Mouse (Mus musculus): ENCODE data around the gene Lyrm1. TPM values are rescaled to one million over a fixed set of nuclear protein-coding genes. Genes with fewer than 3 reads are reported as not detected.

Gene Lyrm1
- total and polyA plus RNA-seq, 3 experiments: 4.6 to 10.9 (median 7.9) TPM

DNA sequence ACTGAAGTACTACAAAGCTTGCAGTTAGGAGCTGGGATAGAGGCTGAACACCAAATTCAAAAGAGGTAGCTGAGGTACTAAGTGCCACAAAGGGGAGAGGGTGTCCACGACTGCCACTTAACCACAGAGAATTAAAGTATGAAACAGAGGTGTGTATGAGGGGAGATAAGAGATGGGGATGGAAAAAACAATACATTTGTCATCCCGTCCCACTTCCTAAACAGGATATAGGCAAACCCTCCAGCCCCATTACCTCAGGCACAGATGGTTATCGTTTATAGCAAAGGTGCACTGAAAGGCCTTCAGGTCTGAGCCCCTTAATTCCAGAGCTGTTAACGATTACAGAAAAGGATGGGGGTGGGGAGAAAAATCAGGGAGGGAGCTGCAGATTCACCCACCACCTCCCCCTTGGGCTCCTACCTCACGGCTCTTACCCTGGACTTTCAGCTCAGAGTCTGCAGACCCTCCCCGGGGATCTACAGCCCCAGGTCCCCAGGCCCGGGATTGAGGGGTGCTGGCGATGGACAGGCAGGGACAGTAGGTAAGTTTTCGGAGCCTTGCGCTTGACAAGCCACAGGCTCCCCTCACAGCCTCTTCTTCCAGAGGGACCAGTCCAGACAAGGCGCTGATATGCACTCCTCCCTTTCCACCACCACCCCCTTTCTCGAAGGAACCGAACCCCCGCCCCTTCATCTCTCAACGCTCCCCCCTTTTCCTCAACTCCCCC lies 680 bp upstream of the Lyrm1 start:
- in situ Hi-C loops (cut with MboI; ENCODE audit: low pct_ligation_motif_present, low pct_unique_long_range_greater_than_20kb, low sequenced_read_pairs) (no loop called here), dilution Hi-C loops (cut with MboI; ENCODE audit: extremely low pct_ligation_motif_present, extremely low pct_unique_long_range_greater_than_20kb, low sequenced_read_pairs) (no loop called here)
- H3K27me3 ChIP-seq (replicated peaks): no peaks in the 10 kb centered on the region
- H3K4me2 ChIP-seq (ENCODE audit: insufficient read depth, low read depth, poor library complexity, severe bottlenecking): peak overlapping the region; percentile 73
- peak overlapping the region; percentile 73 to 88 (median 81) for H3K4me3 ChIP-seq (replicated peaks in 1 of 3; ENCODE audit: low read depth in 2 of 3, low read length in 2 of 3, poor library complexity in 1 of 3)
- H3K27ac ChIP-seq (ENCODE audit: insufficient read depth, low read depth): no peak overlapping the region
- peaks cover 2 to 36% of the 10 kb centered on the region in 2 experiments; a peak in 3 of 4 replicates for H3K4me1 ChIP-seq (ENCODE audit: control insufficient read depth in 1 of 2, insufficient read depth in 2 of 2)
- H3K79me2 ChIP-seq (replicated peaks; ENCODE audit: control insufficient read depth, extremely low read depth, insufficient read depth, poor library complexity, severe bottlenecking): no peaks in the 10 kb centered on the region; the same call in 1 of the 2 replicates
- H3K36me3 ChIP-seq (replicated peaks in 1 of 2; ENCODE audit: control insufficient read depth in 1 of 2, insufficient read depth in 1 of 2, low read length in 1 of 2): peaks cover 0 to 7% of the 10 kb centered on the region in 2 experiments
- peak overlapping the region; percentile 73 for H3K9ac ChIP-seq (ENCODE audit: insufficient read depth, low read depth)
- TF ChIP-seq ZMIZ1 (IDR thresholded peaks at IDR 0.05; ENCODE audit: low read depth, low read length): no peak
- no peak for TF ChIP-seq MXI1 (IDR thresholded peaks at IDR 0.05; ENCODE audit: low read depth, low read length)
- 0 out of 2 replicates have a peak, but pooled peaks have one; percentile 32 for TF ChIP-seq SIN3A (IDR thresholded peaks at IDR 0.05; ENCODE audit: low read length)
- H3K9me3 ChIP-seq (replicated peaks; ENCODE audit: low read length): no peaks in the 10 kb centered on the region
- DNase-seq (ENCODE audit: extremely low read depth): no peak

GRCm38 (mm10) chr7:119897521-119898109 lies 2.0 kb downstream of the Lyrm1 start:
- Histone ChIP-seq H3K36me3 (replicated peaks in 1 of 2; ENCODE audit: control insufficient read depth in 1 of 2, insufficient read depth in 1 of 2, low read length in 1 of 2) (peaks cover 0 to 5% of the 10 kb centered on the region in 2 experiments), H3K9me3 (replicated peaks; ENCODE audit: low read length) (no peaks in the 10 kb centered on the region), H3K27ac (ENCODE audit: insufficient read depth, low read depth) (no peak overlapping the region), H3K4me1 (ENCODE audit: control insufficient read depth in 1 of 2, insufficient read depth in 2 of 2) (peaks cover 2 to 37% of the 10 kb centered on the region in 2 experiments; a peak in 3 of 4 replicates), H3K27me3 (replicated peaks) (no peaks in the 10 kb centered on the region), H3K79me2 (replicated peaks; ENCODE audit: control insufficient read depth, extremely low read depth, insufficient read depth, poor library complexity, severe bottlenecking) (no peaks in the 10 kb centered on the region; the same call in 1 of the 2 replicates), H3K9ac (ENCODE audit: insufficient read depth, low read depth) (no peak overlapping the region), H3K4me2 (ENCODE audit: insufficient read depth, low read depth, poor library complexity, severe bottlenecking) (no peak overlapping the region), H3K4me3 (replicated peaks in 1 of 3; ENCODE audit: low read depth in 2 of 3, low read length in 2 of 3, poor library complexity in 1 of 3) (no peak overlapping the region)
- no peak for TF ChIP-seq MAFK (IDR thresholded peaks at IDR 0.05; ENCODE audit: insufficient replicate concordance, low read length)
- TF ChIP-seq ZNF384 (IDR thresholded peaks at IDR 0.05; ENCODE audit: low read depth, low read length): no peak
- TF ChIP-seq EP300 (IDR thresholded peaks at IDR 0.05; ENCODE audit: low read length): no peak
- no peak for TF ChIP-seq JUND (conservative IDR thresholded peaks at IDR 0.05; ENCODE audit: low read depth, low read length)
- TF ChIP-seq PAX5 (IDR thresholded peaks at IDR 0.05; ENCODE audit: low read length): no peak
- no peak for TF ChIP-seq CHD2 (IDR thresholded peaks at IDR 0.05; ENCODE audit: low read length)
- no peak for TF ChIP-seq USF2 (conservative IDR thresholded peaks at IDR 0.05; ENCODE audit: low read depth, low read length)
- TF ChIP-seq BHLHE40 (IDR thresholded peaks at IDR 0.05; ENCODE audit: low read depth, low read length): no peak
- no peak for TF ChIP-seq ZKSCAN1 (IDR thresholded peaks at IDR 0.05; ENCODE audit: borderline replicate concordance, low read depth, low read length)
- no peak for TF ChIP-seq NRF1 (IDR thresholded peaks at IDR 0.05; ENCODE audit: low read depth, low read length)
- TF ChIP-seq ZC3H11A (IDR thresholded peaks at IDR 0.05; ENCODE audit: low read depth, low read length): no peak
- TF ChIP-seq MYC (IDR thresholded peaks at IDR 0.05; ENCODE audit: low read depth, low read length): no peak
- no peak for DNase-seq (ENCODE audit: extremely low read depth)
- in situ Hi-C loops (cut with MboI; ENCODE audit: low pct_ligation_motif_present, low pct_unique_long_range_greater_than_20kb, low sequenced_read_pairs): no loop called here
- dilution Hi-C loops (cut with MboI; ENCODE audit: extremely low pct_ligation_motif_present, extremely low pct_unique_long_range_greater_than_20kb, low sequenced_read_pairs): no loop called here

All from CH12.LX (cell line).